Mouse (Mus musculus) c-Kit-negative CD71-positive TER-119-positive erythroid progenitor cells, embryonic 14.5 days (primary cell): ENCODE data around the gene Lrrc17.
"Not testable (repeated sequence)": the region's sequence is repeated elsewhere in the genome, so short reads cannot be mapped to it uniquely, and the experiment has no call there.

Source experiments
- DNase-seq: peaks from one replicate; pipeline ENCODE4 v3.0.0-alpha.2; 2013; ENCODE audit warnings: low read depth, low spot score

Gene Lrrc17

GRCm38 (mm10) chr5:21599961-21600360 is 56.6 kb downstream of the Lrrc17 start:
- DNase-seq = no peak

- no peak for DNase-seq
Observed at GRCm38 (mm10) chr5:21605936-21606335, 62.6 kb downstream of the Lrrc17 start.

- DNase-seq = no peak
Observed at GRCm38 (mm10) chr5:21608311-21609304, 65.2 kb downstream of the Lrrc17 start.

DNA sequence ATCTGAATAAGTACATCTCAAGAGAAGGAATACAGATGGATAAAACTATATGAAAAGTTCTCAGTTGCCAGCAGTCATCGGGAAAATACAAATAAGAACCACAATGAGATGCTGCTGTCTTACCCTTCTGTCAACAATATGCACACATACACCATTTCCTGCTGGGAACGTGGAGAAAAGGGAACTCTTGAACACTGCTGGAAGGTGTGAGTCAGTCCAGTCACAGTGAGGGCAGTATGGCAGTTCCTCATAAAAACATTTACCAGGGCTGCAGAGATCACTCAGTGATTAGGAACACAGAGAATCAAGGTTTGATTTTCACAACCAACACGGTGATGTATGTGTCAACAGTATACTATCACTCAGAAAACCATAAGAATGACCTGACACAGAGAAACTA is 67.6 kb downstream of the Lrrc17 start:
- DNase-seq = no peak

GRCm38 (mm10) chr5:21614299-21614698 is 70.9 kb downstream of the Lrrc17 start:
- DNase-seq = not testable (repeated sequence)

DNA sequence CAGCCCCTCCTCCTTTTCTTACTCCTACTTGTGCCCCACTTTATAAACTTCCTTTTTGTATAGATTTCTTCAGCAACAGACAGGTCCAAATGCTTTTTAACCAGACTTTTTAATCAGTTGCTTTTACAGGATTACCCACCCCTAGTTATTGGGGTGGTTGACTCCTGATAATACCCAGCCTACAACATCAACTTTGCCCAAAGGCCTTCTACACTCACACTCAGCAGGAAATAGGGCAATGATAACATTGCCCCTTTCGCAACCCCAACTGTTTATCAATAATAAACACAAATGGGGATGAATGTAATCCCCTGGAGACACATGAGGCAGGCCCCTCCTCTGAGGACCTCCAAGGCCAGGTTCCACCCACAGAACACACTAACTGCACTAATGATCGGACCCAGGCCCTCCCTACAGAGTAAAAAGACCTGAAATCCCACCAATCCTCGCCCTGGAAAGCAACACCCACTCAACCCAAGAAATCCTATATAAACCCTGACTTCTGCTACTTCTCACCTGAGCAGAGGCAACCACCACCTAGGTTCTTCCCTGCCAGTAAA is 73.2 kb downstream of the Lrrc17 start:
- DNase-seq = no peak
